Mouse (Mus musculus) MEL (cell line): ENCODE results near the gene Sgcd. TPM values are rescaled to one million over a fixed set of nuclear protein-coding genes. Genes with fewer than 3 reads are reported as not detected.
"Not testable (repeated sequence)": the region's sequence is repeated elsewhere in the genome, so short reads cannot be mapped to it uniquely, and the experiment has no call there.

ENCODE experiments used
- DNase-seq: peaks from one replicate; pipeline ENCODE4 v3.0.0; 2011; ENCODE audit warnings: low read depth, low spot score
- H3K27ac ChIP-seq: 2 replicates; pipeline ENCODE4 v1.5.1; 2012; ENCODE audit warnings: low read depth, mild to moderate bottlenecking, control low read depth, low read length, moderate library complexity; ENCODE audit not compliant: control insufficient read depth
- H3K27me3 ChIP-seq, 2 experiments: fragments of 150-350 bp in 1 of 2; sonication (generic) in 1 of 2; 2 replicates each; pipeline ENCODE4 v1.6.1; 2012; ENCODE audit warnings: low read length in 2 of 2, mild to moderate bottlenecking in 2 of 2, improper control_type of control experiment in 1 of 2, moderate library complexity in 1 of 2; ENCODE audit not compliant: insufficient read depth in 2 of 2, control insufficient read depth in 1 of 2
- H3K36me3 ChIP-seq, 2 experiments: 2 replicates each; pipeline ENCODE4 v1.6.1; 2012 to 2014; ENCODE audit warnings: low read length in 2 of 2, improper control_type of control experiment in 1 of 2, inconsistent platforms in 1 of 2, mild to moderate bottlenecking in 1 of 2; ENCODE audit not compliant: insufficient read depth in 2 of 2, control insufficient read depth in 1 of 2
- H3K4me1 ChIP-seq, 2 experiments: fragments of 150-350 bp in 1 of 2; sonication (generic) in 1 of 2; 2 replicates each; pipeline ENCODE4 v1.6.1; 2012; ENCODE audit warnings: low read length in 2 of 2, improper control_type of control experiment in 1 of 2, mild to moderate bottlenecking in 1 of 2; ENCODE audit not compliant: insufficient read depth in 2 of 2, control insufficient read depth in 1 of 2
- H3K4me3 ChIP-seq, 2 experiments: fragments of 150-350 bp in 1 of 2; sonication (generic) in 1 of 2; 2 replicates each; pipeline ENCODE4 v1.5.1; 2012; ENCODE audit warnings: low read depth in 2 of 2, low read length in 2 of 2, mild to moderate bottlenecking in 2 of 2, moderate library complexity in 2 of 2, control low read depth in 1 of 2, improper control_type of control experiment in 1 of 2; ENCODE audit not compliant: control insufficient read depth in 1 of 2, insufficient read depth in 1 of 2
- H3K79me2 ChIP-seq: 2 replicates; pipeline ENCODE4 v1.6.1; 2012; ENCODE audit warnings: mild to moderate bottlenecking, low read length, moderate library complexity; ENCODE audit not compliant: control insufficient read depth, poor library complexity, insufficient read depth
- H3K9ac ChIP-seq: 2 replicates; pipeline ENCODE4 v1.6.1; 2012; ENCODE audit warnings: low read depth, mild to moderate bottlenecking, control low read depth, low read length, moderate library complexity; ENCODE audit not compliant: control insufficient read depth, poor library complexity, severe bottlenecking
- H3K9me3 ChIP-seq: fragments of 150-350 bp; sonication (generic); replicated peaks from 2 replicates; pipeline ENCODE4 v1.6.1; 2012; ENCODE audit warnings: mild to moderate bottlenecking, low read length, improper control_type of control experiment, moderate library complexity; ENCODE audit not compliant: insufficient read depth
- CHD2 ChIP-seq: IDR thresholded peaks from 2 replicates; pipeline ENCODE4 v1.6.1; 2011; ENCODE audit warnings: low read length, improper control_type of control experiment
- E2F4 ChIP-seq: IDR thresholded peaks from 2 replicates; pipeline ENCODE4 v1.6.1; 2011; ENCODE audit warnings: low read depth, low read length, improper control_type of control experiment, borderline replicate concordance
- ELF1 ChIP-seq: IDR thresholded peaks from 2 replicates; pipeline ENCODE4 v1.6.1; 2014; ENCODE audit warnings: low read depth, mild to moderate bottlenecking, inconsistent platforms, low read length, improper control_type of control experiment, moderate library complexity
- EP300 ChIP-seq, 2 experiments: IDR thresholded peaks; 2 replicates each; pipeline ENCODE4 v1.6.1; 2011; ENCODE audit warnings: improper control_type of control experiment in 2 of 2, low read length in 2 of 2, low read depth in 1 of 2, mild to moderate bottlenecking in 1 of 2
- ETS1 ChIP-seq: IDR thresholded peaks from 2 replicates; pipeline ENCODE4 v1.6.1; 2012; ENCODE audit warnings: low read depth, mild to moderate bottlenecking, inconsistent platforms, low read length, improper control_type of control experiment, moderate library complexity
- GABPA ChIP-seq: IDR thresholded peaks from 2 replicates; pipeline ENCODE4 v1.6.1; 2012; ENCODE audit warnings: low read depth, mild to moderate bottlenecking, inconsistent platforms, low read length, improper control_type of control experiment, moderate library complexity
- MAX ChIP-seq: IDR thresholded peaks from 2 replicates; pipeline ENCODE4 v1.6.1; 2011; ENCODE audit warnings: low read length, improper control_type of control experiment
- MEF2A ChIP-seq: IDR thresholded peaks from 2 replicates; pipeline ENCODE4 v1.6.1; 2014; ENCODE audit warnings: low read depth, mild to moderate bottlenecking, inconsistent platforms, low read length, improper control_type of control experiment; ENCODE audit not compliant: poor library complexity, insufficient replicate concordance, severe bottlenecking; ENCODE audit errors: extremely low read depth
- MYB ChIP-seq: IDR thresholded peaks from 2 replicates; pipeline ENCODE4 v1.6.1; 2011; ENCODE audit warnings: mild to moderate bottlenecking, low read depth, low read length, improper control_type of control experiment
- MYC ChIP-seq: IDR thresholded peaks from 2 replicates; pipeline ENCODE4 v1.6.1; 2011; ENCODE audit warnings: low read depth, mild to moderate bottlenecking, low read length, improper control_type of control experiment, moderate library complexity
- NELFE ChIP-seq: IDR thresholded peaks from 2 replicates; pipeline ENCODE4 v1.6.1; 2011; ENCODE audit warnings: low read depth, low read length, improper control_type of control experiment
- NRF1 ChIP-seq: IDR thresholded peaks from 2 replicates; pipeline ENCODE4 v1.6.1; 2014; ENCODE audit warnings: low read depth, mild to moderate bottlenecking, inconsistent platforms, low read length, improper control_type of control experiment, moderate library complexity; ENCODE audit not compliant: poor library complexity, insufficient read depth, severe bottlenecking
- RAD21 ChIP-seq: IDR thresholded peaks from 2 replicates; pipeline ENCODE4 v1.6.1; 2011; ENCODE audit warnings: mild to moderate bottlenecking, low read depth, low read length, improper control_type of control experiment
- RCOR1 ChIP-seq: IDR thresholded peaks from 2 replicates; pipeline ENCODE4 v1.6.1; 2012; ENCODE audit warnings: low read depth, mild to moderate bottlenecking, inconsistent platforms, low read length, improper control_type of control experiment
- SIN3A ChIP-seq: IDR thresholded peaks from 2 replicates; pipeline ENCODE4 v1.6.1; 2012; ENCODE audit warnings: low read length, improper control_type of control experiment, inconsistent platforms
- SMC3 ChIP-seq: IDR thresholded peaks from 2 replicates; pipeline ENCODE4 v1.6.1; 2011; ENCODE audit warnings: low read depth, low read length, improper control_type of control experiment
- TAL1 ChIP-seq: IDR thresholded peaks from 2 replicates; pipeline ENCODE4 v1.6.1; 2012; ENCODE audit warnings: mild to moderate bottlenecking, inconsistent platforms, low read length, moderate library complexity, mixed read lengths
- USF1 ChIP-seq: IDR thresholded peaks from 2 replicates; pipeline ENCODE4 v1.6.1; 2014; ENCODE audit warnings: low read depth, mild to moderate bottlenecking, inconsistent platforms, low read length, improper control_type of control experiment, moderate library complexity
- USF2 ChIP-seq, 2 experiments: IDR thresholded peaks; 2 replicates each; pipeline ENCODE4 v1.6.1; 2011 to 2012; ENCODE audit warnings: improper control_type of control experiment in 2 of 2, low read length in 2 of 2, borderline replicate concordance in 1 of 2, inconsistent platforms in 1 of 2, low read depth in 1 of 2, mild to moderate bottlenecking in 1 of 2; ENCODE audit not compliant: insufficient read depth in 1 of 2
- ZC3H11A ChIP-seq: IDR thresholded peaks from 2 replicates; pipeline ENCODE4 v1.6.1; 2012; ENCODE audit warnings: low read depth, mild to moderate bottlenecking, inconsistent platforms, low read length, improper control_type of control experiment
- ZMIZ1 ChIP-seq: IDR thresholded peaks from 2 replicates; pipeline ENCODE4 v1.6.1; 2012; ENCODE audit warnings: low read depth, mild to moderate bottlenecking, inconsistent platforms, low read length, improper control_type of control experiment, moderate library complexity
- polyA plus RNA-seq, 2 experiments: library from polyadenylated mRNA; stranded (reverse) in 1 of 2; unstranded in 1 of 2; fragments of >175 nt in 1 of 2; fragments of >200 nt in 1 of 2; gene quantifications; 2 replicates each; pipeline versions ENCODE4 v1.2.1 to v1.2.4; 2012; ENCODE audit warnings: low replicate concordance in 2 of 2, low read depth in 1 of 2; ENCODE audit not compliant: insufficient read length in 2 of 2, insufficient read depth in 1 of 2, missing spikeins in 1 of 2
- total RNA-seq: library from RNA; depleted of rRNA; stranded (reverse); fragments of 300-350 nt; gene quantifications from 2 replicates; pipeline ENCODE4 v1.2.3, GENCODE M21; 2012

The Sgcd gene
- total and polyA plus RNA-seq, 3 experiments, result not detected

DNA sequence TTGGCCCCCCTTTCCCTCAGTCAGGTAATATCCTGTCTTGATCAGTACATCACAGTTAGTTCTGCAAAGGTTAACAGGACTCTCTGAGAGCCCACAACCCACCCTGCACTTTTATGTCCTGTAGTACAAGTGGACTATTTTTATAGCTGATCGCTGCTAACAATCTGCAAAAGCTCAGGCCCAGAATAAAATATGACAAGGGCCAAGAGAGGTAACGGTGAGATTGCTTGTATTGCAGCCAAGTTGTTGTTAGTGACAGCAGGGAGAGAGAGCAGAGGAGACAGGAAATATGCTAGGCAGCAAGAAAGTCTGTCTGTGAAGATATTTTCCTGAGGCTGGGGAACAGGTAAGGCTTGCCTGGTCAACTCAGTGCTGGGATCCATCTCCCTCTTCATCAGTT, 546.5 kb downstream of the Sgcd start:
- Histone ChIP-seq H3K4me3 (no peak overlapping the region), H3K9me3 (no peaks in the 10 kb centered on the region), H3K27me3 (no peaks in the 10 kb centered on the region), H3K27ac (no peak overlapping the region), H3K4me1 (peaks cover 9 to 14% of the 10 kb centered on the region in 2 experiments), H3K36me3 (peaks cover 0 to 22% of the 10 kb centered on the region in 2 experiments; a peak in 2 of 4 replicates), H3K9ac (no peak overlapping the region), H3K79me2 (no peaks in the 10 kb centered on the region)
- no peak for DNase-seq
- TF ChIP-seq MAX (no peak), ZMIZ1 (no peak), EP300 (IDR thresholded peaks at IDR 0.05; ENCODE audit: low read depth in 1 of 2, low read length in 2 of 2) (no peak), MEF2A (no peak), E2F4 (no peak), MYB (no peak), NRF1 (no peak), USF2 (IDR thresholded peaks at IDR 0.05; ENCODE audit: borderline replicate concordance in 1 of 2, insufficient read depth in 1 of 2, low read depth in 1 of 2, low read length in 2 of 2) (no peak), SMC3 (no peak)

DNA sequence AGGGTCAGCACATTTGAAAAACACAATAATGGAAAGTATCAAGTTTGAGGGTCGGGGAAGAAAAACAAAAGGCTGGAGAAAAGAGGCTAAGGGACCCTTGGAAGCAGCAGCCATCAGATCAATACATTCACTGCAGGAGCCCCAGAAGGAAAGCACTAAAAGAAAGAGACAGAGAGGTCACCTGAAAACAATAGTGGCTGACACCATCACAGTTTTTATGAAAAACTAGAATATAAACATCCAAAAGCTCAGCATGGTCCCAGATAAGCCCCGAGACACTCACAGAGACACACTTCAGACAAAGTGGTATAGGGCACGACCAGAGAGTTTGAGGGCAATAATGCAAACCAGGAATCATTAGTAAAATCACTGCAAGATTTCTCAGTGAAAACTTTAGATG, 589.2 kb downstream of the Sgcd start:
- Histone ChIP-seq H3K9ac (no peak overlapping the region), H3K4me1 (no peaks in the 10 kb centered on the region), H3K27me3 (no peaks in the 10 kb centered on the region), H3K4me3 (no peak overlapping the region), H3K27ac (no peak overlapping the region), H3K9me3 (no peaks in the 10 kb centered on the region), H3K36me3 (no peaks in the 10 kb centered on the region), H3K79me2 (no peaks in the 10 kb centered on the region)
- no peak for TF ChIP-seq USF1
- TF ChIP-seq SMC3, result no peak
- no peak for TF ChIP-seq ETS1
- TF ChIP-seq RAD21, result no peak
- TF ChIP-seq E2F4, result no peak
- no peak for TF ChIP-seq TAL1
- no peak for TF ChIP-seq MYC
- no peak for TF ChIP-seq ELF1
- TF ChIP-seq USF2 (IDR thresholded peaks at IDR 0.05; ENCODE audit: borderline replicate concordance in 1 of 2, insufficient read depth in 1 of 2, low read depth in 1 of 2, low read length in 2 of 2), result no peak
- TF ChIP-seq GABPA, result no peak
- TF ChIP-seq NELFE, result no peak
- no peak for TF ChIP-seq ZC3H11A
- no peak for TF ChIP-seq ZMIZ1
- TF ChIP-seq CHD2, result no peak
- TF ChIP-seq RCOR1, result no peak
- no peak for TF ChIP-seq SIN3A
- no peak for DNase-seq

DNA sequence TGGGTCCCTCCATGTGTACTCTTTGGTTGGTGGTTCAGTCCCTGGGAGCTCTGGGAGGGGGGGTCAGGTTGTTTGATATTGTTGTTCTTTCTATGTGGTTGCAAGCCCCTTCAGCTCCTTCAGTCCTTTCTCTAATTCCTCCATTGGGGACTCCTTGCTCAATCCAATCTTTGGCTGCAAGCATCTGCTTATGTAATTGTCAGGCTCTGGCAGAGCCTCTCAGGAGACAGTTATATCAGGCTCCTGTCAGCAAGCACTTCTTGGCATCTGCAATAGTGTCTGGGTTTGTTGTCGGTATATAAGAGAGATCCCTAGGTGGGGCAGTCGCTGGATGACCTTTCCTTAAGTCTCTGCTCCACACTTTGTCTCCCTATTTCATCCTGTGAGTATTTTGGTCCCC, 598.0 kb downstream of the Sgcd start:
- not testable (repeated sequence) for H3K4me3 ChIP-seq, H3K79me2 ChIP-seq, H3K36me3 ChIP-seq, DNase-seq, H3K9me3 ChIP-seq, H3K27me3 ChIP-seq, H3K9ac ChIP-seq, H3K4me1 ChIP-seq, H3K27ac ChIP-seq
